Mouse (Mus musculus) stomach, embryonic 16.5 days (tissue): ENCODE results near the gene Dchs2. TPM values are rescaled to one million over a fixed set of nuclear protein-coding genes. Genes with fewer than 3 reads are reported as not detected.

Experiments
- ATAC-seq: fragments of 200-750 bp; cut with Nextera tagmentation; 2 replicates; pipeline ENCODE4 v1.8.0; 2017; ENCODE audit warnings: moderate number of reproducible peaks, moderate TSS enrichment; ENCODE audit not compliant: insufficient read depth, low FRiP score
- H3K27ac ChIP-seq: fragments of 300-500 bp; sonication (generic); 2 replicates; pipeline ENCODE4 v1.5.1; 2014; ENCODE audit warnings: low read length
- H3K27me3 ChIP-seq: fragments of 300-500 bp; sonication (generic); 2 replicates; pipeline ENCODE4 v1.6.1; 2014; ENCODE audit warnings: low read length, control low read depth, mixed read lengths; ENCODE audit not compliant: control insufficient read depth, insufficient read depth
- H3K36me3 ChIP-seq: fragments of 300-500 bp; sonication (generic); 2 replicates; pipeline ENCODE4 v1.6.1; 2014; ENCODE audit warnings: low read length; ENCODE audit not compliant: control insufficient read depth, insufficient read depth
- H3K4me1 ChIP-seq: fragments of 300-500 bp; sonication (generic); 2 replicates; pipeline ENCODE4 v1.6.1; 2014; ENCODE audit warnings: low read length, control low read depth, mixed read lengths; ENCODE audit not compliant: control insufficient read depth, insufficient read depth
- H3K4me2 ChIP-seq: fragments of 300-500 bp; sonication (generic); 2 replicates; pipeline ENCODE4 v1.6.1; 2014; ENCODE audit warnings: low read depth, low read length, mixed read lengths
- H3K4me3 ChIP-seq: fragments of 300-500 bp; sonication (generic); replicated peaks from 2 replicates; pipeline ENCODE4 v1.5.1; 2014; ENCODE audit warnings: mild to moderate bottlenecking, low read length
- H3K9ac ChIP-seq: fragments of 300-500 bp; sonication (generic); 2 replicates; pipeline ENCODE4 v1.6.1; 2014; ENCODE audit warnings: low read length
- H3K9me3 ChIP-seq: fragments of 300-500 bp; sonication (generic); replicated peaks from 2 replicates; pipeline ENCODE4 v1.6.1; 2016; ENCODE audit warnings: low read length, control low read depth; ENCODE audit not compliant: control insufficient read depth
- WGBS: fragments of 180-500 bp; shearing (Covaris S2); extraction: QIAGEN DNeasy Blood & Tissue Kit; methylation state at CpG from one replicate; pipeline ENCODE4 v1.1.7; 2014; 5-methylcytosine and 5-hydroxymethylcytosine counted together
- polyA plus RNA-seq: library from polyadenylated mRNA; unstranded; fragments of >200 nt; fragmentation: Nextera tagmentation; extraction: Ambion mirVana; gene quantifications from 2 replicates; pipeline ENCODE4 v1.2.1, GENCODE M21; 2015

The Dchs2 gene
- polyA plus RNA-seq, 1 experiment from 2014 or later, result 0.62 TPM

GRCm38 (mm10) chr3:83191271-83191670 is 63.5 kb downstream of the Dchs2 start:
- H3K27ac ChIP-seq, result no peak overlapping the region
- WGBS, result 90% methylated on average over 2 of the region's 2 CpGs
- no peaks in the 10 kb centered on the region for H3K36me3 ChIP-seq
- H3K4me2 ChIP-seq, result no peak overlapping the region
- H3K9ac ChIP-seq, result no peak overlapping the region
- no peaks in the 10 kb centered on the region for H3K9me3 ChIP-seq
- H3K4me1 ChIP-seq, result no peaks in the 10 kb centered on the region
- H3K27me3 ChIP-seq, result no peaks in the 10 kb centered on the region
- no peak overlapping the region for H3K4me3 ChIP-seq
- no peak for ATAC-seq

- H3K4me3 ChIP-seq, result no peak overlapping the region
- H3K4me1 ChIP-seq, result no peaks in the 10 kb centered on the region
- 52% methylated on average over 1 of the region's 1 CpGs for WGBS
- no peak overlapping the region for H3K27ac ChIP-seq
- no peaks in the 10 kb centered on the region for H3K27me3 ChIP-seq
- no peak overlapping the region for H3K9ac ChIP-seq
- no peaks in the 10 kb centered on the region for H3K36me3 ChIP-seq
- no peak for ATAC-seq
- no peaks in the 10 kb centered on the region for H3K9me3 ChIP-seq
- no peak overlapping the region for H3K4me2 ChIP-seq
Measured at GRCm38 (mm10) chr3:83192401-83192800, 64.7 kb downstream of the Dchs2 start.

- 51% methylated on average over 5 of the region's 5 CpGs for WGBS
- ATAC-seq, result no peak
Measured at GRCm38 (mm10) chr3:83194911-83195310, 67.2 kb downstream of the Dchs2 start.

DNA sequence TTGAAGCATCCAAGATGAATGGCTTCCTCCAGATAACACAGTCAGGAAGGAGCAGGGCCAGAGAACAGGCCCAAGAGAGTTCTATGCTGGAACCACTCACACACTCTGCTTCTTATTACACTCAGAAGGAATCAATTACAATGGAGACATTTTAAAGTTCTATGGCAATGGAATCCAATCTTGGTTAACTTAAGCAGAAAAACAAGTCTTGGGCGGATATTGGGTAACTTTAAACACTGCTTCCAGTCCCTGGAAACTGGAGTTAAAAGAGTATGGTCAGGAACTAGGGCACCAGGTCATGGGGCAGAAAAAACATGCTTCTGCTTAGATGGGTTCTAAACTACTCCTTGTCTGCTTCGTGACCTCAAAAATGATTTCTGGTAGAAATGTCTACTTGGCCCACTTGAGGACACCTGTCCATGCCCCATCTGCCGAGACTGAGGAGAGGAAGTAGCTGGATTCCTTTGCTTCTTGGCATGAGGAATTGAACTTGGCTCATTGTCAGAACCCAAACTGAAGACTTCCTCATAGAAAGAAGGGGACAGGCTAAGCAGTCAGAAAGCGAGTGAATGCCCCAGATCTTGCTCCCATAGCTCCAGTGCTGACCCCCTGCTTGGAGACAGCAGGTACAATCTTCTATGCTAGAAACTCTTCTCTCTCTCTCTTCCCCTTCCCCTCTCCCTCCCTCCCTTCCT is 73.7 kb downstream of the Dchs2 start:
- ATAC-seq, result no peak
- no peaks in the 10 kb centered on the region for H3K9me3 ChIP-seq
- H3K9ac ChIP-seq, result no peak overlapping the region
- no peaks in the 10 kb centered on the region for H3K27me3 ChIP-seq
- no peaks in the 10 kb centered on the region for H3K4me1 ChIP-seq
- no peaks in the 10 kb centered on the region for H3K36me3 ChIP-seq
- H3K4me3 ChIP-seq, result no peak overlapping the region
- H3K27ac ChIP-seq, result no peak overlapping the region
- 64% methylated on average over 4 of the region's 4 CpGs for WGBS
- H3K4me2 ChIP-seq, result no peak overlapping the region

More at GRCm38 (mm10) chr3:83194911-83195310, 67.2 kb downstream of the Dchs2 start:
- no peak overlapping the region for H3K27ac ChIP-seq
- no peak overlapping the region for H3K4me3 ChIP-seq
- no peaks in the 10 kb centered on the region for H3K36me3 ChIP-seq
- no peaks in the 10 kb centered on the region for H3K9me3 ChIP-seq
- no peaks in the 10 kb centered on the region for H3K4me1 ChIP-seq
- no peak overlapping the region for H3K9ac ChIP-seq
- H3K27me3 ChIP-seq, result no peaks in the 10 kb centered on the region
- no peak overlapping the region for H3K4me2 ChIP-seq

DNA sequence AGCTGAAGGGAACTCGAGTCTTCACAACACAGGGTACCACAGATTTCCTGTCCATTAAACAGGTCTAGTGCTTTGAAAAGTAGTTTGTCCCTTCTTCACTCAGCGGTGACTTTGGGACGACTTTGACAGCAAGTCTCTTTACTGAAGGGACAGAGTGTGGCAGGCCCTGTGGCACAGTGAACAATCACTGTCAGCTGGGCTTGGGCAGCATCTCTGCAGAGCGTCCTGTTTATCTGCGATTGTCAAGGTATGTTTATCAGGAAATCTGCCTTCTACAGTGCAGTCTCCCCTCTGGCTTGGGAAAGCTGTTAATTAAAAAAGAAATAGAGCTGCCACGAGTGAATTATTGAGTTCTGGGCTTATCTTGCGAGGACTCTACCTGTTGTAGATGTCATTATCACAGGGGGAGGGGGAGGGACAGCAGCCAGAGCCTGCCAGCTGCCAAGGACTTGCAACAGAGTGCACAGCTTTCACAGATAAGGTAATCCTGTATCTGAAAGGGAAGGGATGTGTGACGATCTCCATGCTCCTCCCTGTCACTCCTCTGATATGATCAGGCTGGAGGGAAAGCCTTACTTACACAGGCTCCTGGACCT is 77.4 kb downstream of the Dchs2 start:
- H3K4me3 ChIP-seq, result no peak overlapping the region
- no peaks in the 10 kb centered on the region for H3K9me3 ChIP-seq
- no peak overlapping the region for H3K4me2 ChIP-seq
- H3K27ac ChIP-seq, result no peak overlapping the region
- H3K9ac ChIP-seq, result no peak overlapping the region
- no peaks in the 10 kb centered on the region for H3K36me3 ChIP-seq
- 26% methylated on average over 8 of the region's 8 CpGs for WGBS
- ATAC-seq, result no peak
- H3K4me1 ChIP-seq, result no peaks in the 10 kb centered on the region
- H3K27me3 ChIP-seq, result no peaks in the 10 kb centered on the region

- H3K9me3 ChIP-seq, result no peaks in the 10 kb centered on the region
- no peaks in the 10 kb centered on the region for H3K27me3 ChIP-seq
- H3K4me1 ChIP-seq, result peaks cover 14% of the 10 kb centered on the region; the same call in 1 of the 2 replicates
- WGBS, result 61% methylated on average over 9 of the region's 9 CpGs
- ATAC-seq, result no peak
- no peak overlapping the region for H3K9ac ChIP-seq
- no peaks in the 10 kb centered on the region for H3K36me3 ChIP-seq
- no peak overlapping the region for H3K4me3 ChIP-seq
- H3K27ac ChIP-seq, result no peak overlapping the region
- no peak overlapping the region for H3K4me2 ChIP-seq
Measured at GRCm38 (mm10) chr3:83209646-83210045, 81.9 kb downstream of the Dchs2 start.

DNA sequence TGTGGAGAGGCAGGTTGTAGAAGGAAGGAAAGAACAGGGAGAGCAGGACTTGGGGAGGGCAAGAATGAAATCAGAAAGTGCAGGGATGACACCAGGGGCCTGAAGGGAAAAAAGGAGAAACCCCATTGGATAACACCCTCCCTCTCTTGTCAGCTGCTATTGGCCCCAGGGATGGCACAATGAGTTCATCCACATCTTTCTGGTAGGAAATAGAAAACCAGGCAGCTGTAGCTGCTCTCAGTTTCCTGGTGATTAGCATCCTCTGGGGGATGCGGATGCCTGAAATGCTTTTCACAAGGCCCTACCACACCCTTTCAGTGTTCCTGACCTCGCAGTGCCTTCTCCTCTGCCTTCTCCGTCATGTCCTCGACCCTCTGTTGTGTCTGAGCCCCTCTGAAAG is 82.5 kb downstream of the Dchs2 start:
- Histone ChIP-seq H3K9me3 (no peaks in the 10 kb centered on the region), H3K4me3 (no peak overlapping the region), H3K9ac (no peak overlapping the region), H3K27ac (no peak overlapping the region), H3K4me1 (peaks cover 14% of the 10 kb centered on the region; the same call in 1 of the 2 replicates), H3K4me2 (no peak overlapping the region), H3K36me3 (no peaks in the 10 kb centered on the region), H3K27me3 (no peaks in the 10 kb centered on the region)
- ATAC-seq, result no peak
- 52% methylated on average over 4 of the region's 4 CpGs for WGBS

- WGBS, result 48% methylated on average over 5 of the region's 5 CpGs
- H3K27me3 ChIP-seq, result no peaks in the 10 kb centered on the region
- H3K9ac ChIP-seq, result no peak overlapping the region
- H3K4me3 ChIP-seq, result no peak overlapping the region
- no peak for ATAC-seq
- no peaks in the 10 kb centered on the region for H3K36me3 ChIP-seq
- no peak overlapping the region for H3K4me2 ChIP-seq
- H3K27ac ChIP-seq, result peak overlapping the region; percentile 55
- no peaks in the 10 kb centered on the region for H3K9me3 ChIP-seq
- peaks cover 14% of the 10 kb centered on the region; the same call in 1 of the 2 replicates for H3K4me1 ChIP-seq
Measured at GRCm38 (mm10) chr3:83211939-83212338, 84.2 kb downstream of the Dchs2 start.

DNA sequence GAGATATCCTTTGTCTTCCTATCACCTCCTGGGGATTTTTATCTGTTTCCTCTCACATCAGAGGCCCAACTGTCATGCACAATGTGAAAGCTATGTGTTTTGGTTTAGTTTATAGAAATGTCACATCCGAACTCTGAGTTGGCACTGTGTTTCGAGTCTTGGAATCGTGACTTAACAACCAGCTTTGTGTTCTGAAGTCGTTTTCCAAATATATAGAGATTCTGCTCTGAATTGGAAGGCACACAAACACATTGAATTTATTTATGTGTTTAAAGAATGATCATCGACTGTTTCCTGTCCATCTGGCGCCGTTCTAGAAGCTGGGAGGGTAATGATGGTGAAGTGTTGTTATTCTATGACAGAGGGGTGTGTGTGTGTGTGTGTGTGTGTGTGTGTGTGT is 84.8 kb downstream of the Dchs2 start:
- Histone ChIP-seq H3K9ac (no peak overlapping the region), H3K4me3 (no peak overlapping the region), H3K27me3 (no peaks in the 10 kb centered on the region), H3K36me3 (no peaks in the 10 kb centered on the region), H3K27ac (peak overlapping the region; percentile 55), H3K4me1 (peaks cover 14% of the 10 kb centered on the region; the same call in 1 of the 2 replicates), H3K9me3 (no peaks in the 10 kb centered on the region), H3K4me2 (no peak overlapping the region)
- ATAC-seq, result no peak
- WGBS, result 35% methylated on average over 7 of the region's 7 CpGs
